Mouse (Mus musculus): ENCODE measurements around the gene Nprl2. TPM values are rescaled to one million over a fixed set of nuclear protein-coding genes. Genes with fewer than 3 reads are reported as not detected.

Nprl2 gene
- polyA plus RNA-seq, 1 experiment from 2014 or later, result 40.8 TPM

Other genes starting within 250 kb of the Nprl2 start
- gene Cish, start 246.2 kb upstream of the Nprl2 start, polyA plus RNA-seq (2016; fragmentation: Nextera tagmentation; extraction: Ambion mirVana), result 8.4 and 12.0 TPM in 2 replicates
- 12.4 and 13.2 TPM in 2 replicates for gene Hemk1, start 203.9 kb upstream of the Nprl2 start, polyA plus RNA-seq (2016; fragmentation: Nextera tagmentation; extraction: Ambion mirVana)
- 1.4 and 1.8 TPM in 2 replicates for gene 6430571L13Rik, start 201.6 kb upstream of the Nprl2 start, polyA plus RNA-seq (2016; fragmentation: Nextera tagmentation; extraction: Ambion mirVana)
- gene Cacna2d2, start 142.6 kb upstream of the Nprl2 start, polyA plus RNA-seq (2016; fragmentation: Nextera tagmentation; extraction: Ambion mirVana), result 1.1 and 1.2 TPM in 2 replicates
- gene Tmem115, start 8.3 kb upstream of the Nprl2 start, polyA plus RNA-seq (2016; fragmentation: Nextera tagmentation; extraction: Ambion mirVana), result 49.7 and 50.1 TPM in 2 replicates
- 17.2 and 17.7 TPM in 2 replicates for gene Cyb561d2, start within 50 bp of the Nprl2 start, polyA plus RNA-seq (2016; fragmentation: Nextera tagmentation; extraction: Ambion mirVana)
- 1.3 and 1.7 TPM in 2 replicates for gene Zmynd10, start 5.1 kb downstream of the Nprl2 start, polyA plus RNA-seq (2016; fragmentation: Nextera tagmentation; extraction: Ambion mirVana)
- gene Rassf1, start 9.3 kb downstream of the Nprl2 start, polyA plus RNA-seq (2016; fragmentation: Nextera tagmentation; extraction: Ambion mirVana), result 54.0 and 55.6 TPM in 2 replicates
- gene Tusc2, start 21.0 kb downstream of the Nprl2 start, polyA plus RNA-seq (2016; fragmentation: Nextera tagmentation; extraction: Ambion mirVana), result 54.1 and 54.8 TPM in 2 replicates
- gene Hyal2, start 25.7 kb downstream of the Nprl2 start, polyA plus RNA-seq (2016; fragmentation: Nextera tagmentation; extraction: Ambion mirVana), result 132 and 134 TPM in 2 replicates
- gene Hyal1, start 34.7 kb downstream of the Nprl2 start, polyA plus RNA-seq (2016; fragmentation: Nextera tagmentation; extraction: Ambion mirVana), result 12.2 and 13.2 TPM in 2 replicates
- 15.0 and 15.4 TPM in 2 replicates for gene Naa80, start 36.7 kb downstream of the Nprl2 start, polyA plus RNA-seq (2016; fragmentation: Nextera tagmentation; extraction: Ambion mirVana)
- 1.4 and 1.5 TPM in 2 replicates for gene Hyal3, start 38.6 kb downstream of the Nprl2 start, polyA plus RNA-seq (2016; fragmentation: Nextera tagmentation; extraction: Ambion mirVana)
- 35.8 and 36.9 TPM in 2 replicates for gene Ifrd2, start 45.4 kb downstream of the Nprl2 start, polyA plus RNA-seq (2016; fragmentation: Nextera tagmentation; extraction: Ambion mirVana)
- 3.8 and 6.9 TPM in 2 replicates for gene Sema3b, start 67.0 kb downstream of the Nprl2 start, polyA plus RNA-seq (2016; fragmentation: Nextera tagmentation; extraction: Ambion mirVana)
- 439 and 443 TPM in 2 replicates for gene Gnai2, start 93.1 kb downstream of the Nprl2 start, polyA plus RNA-seq (2016; fragmentation: Nextera tagmentation; extraction: Ambion mirVana)
- gene Slc38a3, start 127.3 kb downstream of the Nprl2 start, polyA plus RNA-seq (2016; fragmentation: Nextera tagmentation; extraction: Ambion mirVana), result 8.2 and 8.3 TPM in 2 replicates
- 1.4 and 3.0 TPM in 2 replicates for gene Gnat1, start 137.5 kb downstream of the Nprl2 start, polyA plus RNA-seq (2016; fragmentation: Nextera tagmentation; extraction: Ambion mirVana)
- gene Sema3f, start 168.2 kb downstream of the Nprl2 start, polyA plus RNA-seq (2016; fragmentation: Nextera tagmentation; extraction: Ambion mirVana), result 52.4 and 53.1 TPM in 2 replicates
- gene Rbm5, start 228.8 kb downstream of the Nprl2 start, polyA plus RNA-seq (2016; fragmentation: Nextera tagmentation; extraction: Ambion mirVana), result 232 and 261 TPM in 2 replicates